Mouse (Mus musculus): ENCODE measurements around the gene Anapc15.

Gene Anapc15

GRCm38 (mm10) chr7:101863415-101863814 is at the start of gene Anapc15:
Gene Anapc15, plus strand, starts transcription at chr7:101863715.
- no peak for DNase-seq (ENCODE audit: low spot score in 2 of 2)

DNA sequence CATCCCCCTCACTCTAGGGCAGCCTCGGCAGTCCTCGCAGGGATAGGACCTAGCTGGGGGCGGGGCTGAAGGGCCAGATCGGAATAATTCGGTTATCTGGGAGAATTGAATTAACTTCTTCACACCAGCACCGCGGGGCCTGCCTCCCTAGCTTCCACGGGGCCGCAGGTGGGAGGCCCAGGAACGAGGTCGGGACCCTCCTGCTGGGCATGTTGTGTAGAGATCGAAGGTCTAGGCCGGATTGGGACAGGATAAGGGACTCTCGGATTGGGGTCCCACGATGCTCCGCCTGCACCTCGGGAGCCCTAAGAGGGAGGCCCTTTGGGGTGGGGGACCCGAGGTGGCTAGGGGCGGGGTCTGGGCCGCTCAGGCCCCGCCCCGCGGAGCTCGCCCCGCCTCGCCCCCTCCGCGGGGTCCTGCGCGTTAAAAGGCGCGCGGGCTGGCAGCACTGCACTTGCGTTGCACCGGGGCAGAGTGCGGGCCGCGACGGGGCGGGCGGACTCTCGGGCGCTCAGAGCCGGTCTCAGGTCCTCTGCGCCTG is 45.6 kb upstream of the Anapc15 start, which contains the start of gene Phox2a:
Gene Phox2a, plus strand, starts transcription at position 453 of the 541 bp plus-strand sequence.
- DNase-seq (ENCODE audit: low spot score in 2 of 2) = no peak

DNA sequence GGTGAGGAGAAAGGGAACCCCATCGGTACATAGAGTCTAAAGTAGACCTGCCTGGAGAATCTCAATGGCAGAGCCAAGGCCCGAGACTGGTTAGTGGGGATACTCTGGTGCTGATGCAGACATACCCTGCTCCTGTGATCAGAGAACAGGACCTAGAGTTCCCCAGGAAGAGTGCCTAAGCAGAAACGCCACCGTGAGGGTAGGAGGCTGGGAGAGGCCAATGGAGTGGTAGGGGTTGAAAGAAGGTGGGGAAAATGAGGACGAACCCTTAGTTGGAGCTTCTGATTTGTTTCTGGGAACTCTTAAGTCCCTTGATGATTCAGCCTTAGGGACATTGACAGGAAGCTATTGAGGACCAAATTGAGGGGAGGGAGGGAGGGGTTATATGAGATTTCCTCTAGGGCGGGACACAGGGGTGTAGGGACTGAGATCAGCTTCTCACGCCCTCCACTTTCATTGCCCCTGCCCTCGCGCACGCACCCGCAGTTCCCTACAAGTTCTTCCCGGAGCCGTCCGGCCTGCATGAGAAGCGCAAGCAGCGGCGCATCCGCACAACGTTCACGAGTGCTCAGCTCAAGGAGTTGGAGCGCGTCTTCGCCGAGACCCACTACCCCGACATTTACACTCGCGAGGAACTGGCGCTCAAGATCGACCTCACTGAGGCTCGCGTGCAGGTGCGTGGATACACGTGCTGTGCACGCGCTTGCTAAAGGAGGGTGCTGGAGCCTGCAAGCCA is 43.1 kb upstream of the Anapc15 start:
- no peak for DNase-seq (ENCODE audit: low spot score in 2 of 2)

DNA sequence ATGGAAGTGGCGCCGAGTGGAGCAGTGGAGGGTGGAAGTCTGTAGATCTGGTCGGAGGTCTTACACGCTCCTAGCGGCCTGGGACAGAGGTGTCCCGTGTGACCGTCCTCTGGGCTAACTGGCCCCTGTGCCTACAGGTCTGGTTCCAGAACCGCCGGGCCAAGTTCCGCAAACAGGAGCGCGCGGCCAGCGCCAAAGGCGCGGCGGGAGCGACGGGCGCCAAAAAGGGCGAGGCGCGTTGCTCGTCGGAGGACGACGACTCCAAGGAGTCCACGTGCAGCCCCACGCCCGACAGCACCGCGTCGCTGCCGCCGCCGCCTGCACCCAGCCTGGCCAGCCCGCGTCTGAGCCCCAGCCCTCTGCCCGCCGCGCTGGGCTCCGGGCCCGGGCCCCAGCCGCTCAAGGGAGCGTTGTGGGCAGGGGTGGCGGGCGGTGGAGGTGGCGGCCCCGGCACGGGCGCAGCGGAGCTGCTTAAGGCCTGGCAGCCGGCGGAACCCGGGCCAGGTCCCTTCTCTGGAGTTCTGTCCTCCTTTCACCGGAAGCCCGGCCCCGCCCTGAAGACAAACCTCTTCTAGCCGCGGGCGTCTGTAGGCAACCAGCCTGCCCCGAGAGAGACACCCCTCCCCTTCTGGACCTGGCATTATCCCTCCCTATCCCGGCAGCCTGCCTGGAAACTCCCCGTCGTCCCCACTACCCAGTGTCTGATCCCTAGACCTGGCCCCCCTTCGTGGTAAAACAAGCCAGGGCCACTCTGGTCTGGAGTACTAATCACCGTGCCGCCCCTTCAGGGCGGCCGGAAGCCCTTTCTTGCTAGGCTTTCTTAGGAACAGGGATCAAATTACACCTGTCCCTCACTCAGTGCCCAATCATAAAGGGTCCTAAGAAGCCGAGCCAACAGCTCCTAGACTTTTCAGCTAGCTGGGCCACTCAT is 41.7 kb upstream of the Anapc15 start:
- DNase-seq (ENCODE audit: low spot score in 2 of 2) = no peak

DNA sequence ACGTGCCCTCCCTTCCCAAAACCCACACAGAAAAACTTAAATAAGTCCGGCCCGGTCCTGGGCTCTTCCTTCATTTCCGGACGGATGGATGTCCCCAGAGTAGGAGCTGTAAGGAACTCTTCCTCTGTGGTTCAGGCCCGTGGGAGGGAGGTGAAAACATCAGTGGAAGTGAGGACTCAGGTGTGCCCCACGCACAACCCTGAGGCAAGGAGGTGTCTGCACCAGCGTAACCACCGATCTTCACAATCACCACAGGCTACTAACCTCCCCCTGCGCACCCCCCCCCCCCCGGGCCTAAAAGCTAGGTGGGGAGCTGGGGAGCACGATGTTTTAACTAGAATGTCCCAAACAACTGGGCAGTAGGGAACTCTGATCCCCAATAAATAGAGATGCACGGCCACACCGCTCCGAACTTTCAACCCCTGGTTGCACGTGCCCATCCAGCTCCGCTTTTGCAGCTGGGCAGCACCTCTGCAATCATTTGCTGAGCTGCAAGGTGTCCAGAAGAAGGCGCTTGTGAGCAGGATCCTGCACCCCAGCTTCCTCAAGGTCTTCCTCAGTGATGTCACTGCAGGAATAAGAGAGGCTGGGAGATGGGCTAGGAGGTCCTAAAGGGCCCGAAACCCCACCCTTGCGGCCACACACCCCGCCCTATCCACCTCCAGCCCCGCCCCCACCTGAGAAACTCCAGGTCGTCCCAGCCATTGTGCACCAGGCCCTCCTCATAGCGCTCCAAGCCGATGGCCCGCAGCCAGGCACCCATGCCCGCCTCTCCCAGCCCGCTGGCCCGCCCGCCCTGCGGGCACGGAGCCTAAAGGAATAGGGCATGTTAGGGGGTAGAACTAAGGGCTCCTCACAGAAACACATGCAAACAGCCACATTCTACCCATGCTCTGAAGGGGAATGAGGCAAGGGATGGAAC is 40.4 kb upstream of the Anapc15 start:
- DNase-seq (ENCODE audit: low spot score in 2 of 2) = no peak

GRCm38 (mm10) chr7:101823758-101824630 is 39.5 kb upstream of the Anapc15 start:
- no peak for DNase-seq (ENCODE audit: low spot score in 2 of 2)

GRCm38 (mm10) chr7:101830373-101830772 is 33.1 kb upstream of the Anapc15 start:
- no peak for DNase-seq (ENCODE audit: low spot score in 2 of 2)

DNA sequence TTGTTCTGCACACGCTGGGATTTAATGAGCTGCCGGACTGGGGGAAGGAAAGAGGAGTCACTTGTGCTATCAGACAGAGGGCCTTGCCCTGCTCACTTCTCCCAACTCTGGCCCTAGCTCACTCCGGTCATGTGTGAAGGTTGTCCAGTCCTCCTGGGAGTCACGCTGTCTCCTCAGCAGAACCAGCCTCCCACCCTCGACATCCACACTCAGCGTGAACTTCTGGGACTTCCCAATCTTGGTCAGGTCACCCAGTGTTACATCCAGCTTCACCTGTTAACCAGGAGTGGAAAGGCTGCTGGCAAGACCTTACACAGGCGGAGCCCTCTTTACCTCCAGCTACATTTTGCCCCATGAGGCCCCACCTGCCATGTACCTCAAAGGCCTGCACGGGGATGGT is 32.1 kb upstream of the Anapc15 start:
- DNase-seq (ENCODE audit: low spot score in 2 of 2) = no peak

- DNase-seq (ENCODE audit: low spot score in 2 of 2) = no peak
These were observed 31.1 kb upstream of the Anapc15 start for GRCm38 (mm10) chr7:101832372-101832771.

DNA sequence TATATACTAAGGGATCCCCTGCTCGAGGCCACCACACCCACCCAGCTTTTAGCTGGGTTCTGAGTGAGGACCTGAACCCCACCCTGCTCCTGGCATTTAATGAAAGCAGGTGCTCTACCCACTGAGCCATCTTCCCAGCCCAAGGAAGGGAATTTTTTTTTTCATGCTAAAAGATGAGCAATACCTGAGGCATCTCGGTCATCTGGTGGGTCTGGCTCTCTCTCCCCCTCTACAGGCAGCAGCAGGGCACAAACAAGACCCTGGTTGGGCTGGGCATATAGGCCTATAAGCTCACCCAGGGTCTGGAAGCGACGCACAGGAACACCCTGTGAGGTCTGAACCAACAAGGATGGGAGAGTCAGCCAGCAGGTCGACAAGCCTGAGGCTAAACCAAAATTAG is 30.2 kb upstream of the Anapc15 start:
- DNase-seq (ENCODE audit: low spot score in 2 of 2) = no peak

DNA sequence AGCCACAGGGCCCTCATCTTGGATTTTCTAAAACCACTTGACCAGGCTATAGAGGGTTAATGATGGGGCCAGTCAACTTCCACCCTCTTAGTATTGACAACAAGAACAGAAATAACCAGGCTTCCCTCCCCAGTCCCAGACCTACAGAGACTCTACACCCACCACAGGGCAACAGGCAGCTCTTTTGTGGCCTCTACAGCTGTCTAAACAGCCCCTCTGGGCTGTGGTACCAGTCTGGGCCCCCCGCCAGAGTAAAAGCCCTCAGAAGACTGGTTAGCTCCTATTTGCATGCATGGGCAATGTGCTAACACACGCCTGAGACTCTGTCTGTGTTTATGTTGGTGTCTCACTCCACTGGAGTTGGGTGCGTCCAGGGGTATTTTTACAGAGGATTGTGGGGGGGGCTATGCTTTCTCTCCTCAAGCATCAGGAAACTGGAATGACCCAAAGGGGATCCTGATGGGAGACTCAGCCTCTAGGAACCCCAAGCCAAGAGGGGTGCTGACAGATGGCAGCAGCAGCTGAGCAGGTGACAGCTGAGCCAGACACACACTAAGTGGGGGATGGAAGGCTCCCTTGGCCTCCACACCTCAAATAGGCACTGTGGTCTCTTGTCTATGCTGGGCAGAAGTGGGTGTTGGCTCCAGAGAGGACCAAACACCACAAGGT is 29.5 kb upstream of the Anapc15 start:
- no peak for DNase-seq (ENCODE audit: low spot score in 2 of 2)

DNA sequence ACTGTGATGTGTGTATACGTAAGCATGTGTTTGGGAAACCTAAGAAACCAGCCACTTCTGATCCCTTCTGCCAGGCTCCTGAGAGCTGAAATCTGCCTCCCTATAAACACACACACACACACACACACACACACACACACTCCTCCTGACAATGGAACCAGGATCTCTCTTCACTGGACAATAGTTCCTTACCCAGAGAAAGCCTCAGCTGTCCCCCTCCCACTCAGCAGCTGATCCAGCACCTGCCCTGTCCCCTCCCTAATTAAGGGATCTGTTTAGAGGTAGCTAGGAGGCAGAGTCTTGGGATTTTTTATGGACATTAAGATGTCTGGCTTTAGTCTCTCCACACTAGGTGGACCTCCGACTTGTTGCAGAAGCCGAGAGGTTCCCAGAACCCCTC is 28.6 kb upstream of the Anapc15 start:
- no peak for DNase-seq (ENCODE audit: low spot score in 2 of 2)

DNA sequence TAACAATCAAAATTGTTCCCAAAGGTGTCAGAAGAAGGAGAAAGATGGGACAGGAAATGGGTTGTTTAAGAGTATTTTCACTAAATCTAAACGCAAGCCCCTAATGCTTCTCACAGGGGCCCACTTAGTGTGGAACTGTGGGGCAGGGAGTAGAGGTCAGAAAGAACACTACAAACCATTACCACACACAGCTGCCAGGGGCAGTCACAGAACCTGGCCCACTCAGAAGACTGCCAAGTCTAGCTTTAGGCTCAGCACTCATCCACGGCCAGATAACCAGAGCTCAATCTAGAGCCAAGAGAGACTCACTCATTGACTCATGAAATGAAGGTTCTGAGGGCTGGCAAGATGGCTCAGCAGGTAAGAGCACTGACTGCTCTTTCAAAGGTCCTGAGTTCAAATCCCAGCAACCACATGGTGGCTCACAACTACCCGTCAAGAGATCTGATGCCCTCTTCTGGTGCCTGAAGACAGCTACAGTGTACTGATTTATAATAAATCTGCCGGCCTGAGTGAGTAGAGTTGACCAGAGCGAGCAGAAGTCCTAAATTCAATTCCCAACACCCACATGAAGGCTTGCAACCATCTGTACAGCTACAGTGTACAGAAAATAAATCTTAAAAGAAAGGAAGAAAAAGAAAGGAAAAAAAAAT is 27.9 kb upstream of the Anapc15 start:
- DNase-seq (ENCODE audit: low spot score in 2 of 2) = peak in 1 of 2 experiments; percentile 27

GRCm38 (mm10) chr7:101836271-101837153 is 27.0 kb upstream of the Anapc15 start:
- DNase-seq (ENCODE audit: low spot score in 2 of 2) = peak; percentile 19 to 50

GRCm38 (mm10) chr7:101837154-101837605 is 26.3 kb upstream of the Anapc15 start:
- DNase-seq (ENCODE audit: low spot score in 2 of 2) = peak in 1 of 2 experiments; percentile 25

DNA sequence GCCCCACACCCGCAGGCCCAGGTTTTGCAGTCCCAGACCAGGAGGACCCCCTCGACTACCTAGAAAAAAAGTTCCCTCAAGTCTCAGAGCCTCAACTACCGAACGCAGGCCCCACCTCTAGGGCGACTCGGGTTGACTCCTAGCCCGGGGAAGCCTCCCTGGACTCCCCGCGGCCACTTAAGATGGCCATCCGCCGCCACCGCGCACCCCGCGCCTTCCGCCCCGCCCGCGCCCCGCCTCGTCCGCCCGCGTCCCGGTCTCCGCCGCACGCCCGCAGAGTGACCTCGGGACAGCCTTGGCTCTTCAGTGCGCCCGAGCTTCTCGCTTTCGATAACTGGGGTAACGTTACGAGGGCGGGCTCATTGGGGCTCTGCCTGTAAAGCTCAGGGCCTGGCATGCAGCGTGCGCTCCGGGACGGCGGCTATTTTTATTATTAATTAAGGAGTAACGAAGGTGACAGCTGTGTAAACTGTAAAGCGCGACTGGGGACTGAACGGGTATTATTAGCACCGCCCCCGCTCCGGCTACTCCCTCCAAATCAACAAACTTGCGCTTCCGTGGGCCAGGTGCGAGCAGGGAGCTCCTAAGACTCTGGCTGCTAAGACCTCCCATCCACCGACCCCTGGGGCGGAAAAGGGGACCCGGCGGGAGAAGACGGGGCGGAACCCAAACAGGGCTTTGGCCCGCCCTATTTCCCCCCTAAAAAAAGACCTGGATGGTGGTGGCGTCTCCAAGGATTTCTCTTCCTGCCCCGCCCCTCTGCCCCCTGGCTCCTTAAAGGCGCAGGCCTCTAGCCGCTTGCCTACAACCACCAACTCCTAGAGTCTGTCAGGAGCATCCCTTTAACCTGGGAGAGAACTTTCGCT is 25.7 kb upstream of the Anapc15 start, which contains the start of gene Inppl1:
Gene Inppl1, minus strand, starts transcription at position 624 of the 866 bp plus-strand sequence.
- peak; percentile 72 to 80 for DNase-seq (ENCODE audit: low spot score in 2 of 2)

DNA sequence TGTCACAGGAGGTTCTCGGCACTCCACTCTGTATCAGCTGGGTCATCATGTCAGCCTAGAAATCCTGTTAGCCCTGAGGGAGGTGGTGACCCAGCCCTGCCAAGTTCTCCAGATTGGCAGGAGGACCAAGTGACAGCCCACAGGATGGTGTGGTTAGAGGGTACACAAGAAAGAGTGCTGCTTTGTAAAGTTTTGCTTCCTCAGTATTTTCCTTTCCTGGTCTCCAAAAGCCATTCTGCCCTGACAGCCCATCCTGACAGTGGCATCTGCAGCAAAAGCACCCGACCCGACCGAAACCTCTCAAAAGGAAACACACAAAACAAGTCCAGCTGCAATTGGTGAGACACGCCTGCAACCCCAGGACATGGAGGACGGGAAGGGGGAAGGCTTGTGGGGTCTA is 19.3 kb upstream of the Anapc15 start:
- no peak for DNase-seq (ENCODE audit: low spot score in 2 of 2)

Data from right cerebral cortex, adult 2 months (tissue).